Mouse (Mus musculus): ENCODE data around the gene Capn7. TPM values are rescaled to one million over a fixed set of nuclear protein-coding genes. Genes with fewer than 3 reads are reported as not detected.
A peak's percentile ranks its signal among the peaks of the same experiment; 100 is the strongest.

Gene Capn7
- polyA plus RNA-seq, 1 experiment from 2014 or later: 38.9 TPM

- H3K9me3 ChIP-seq: no peaks in the 10 kb centered on the region
- H3K27ac ChIP-seq: peak overlapping the region; percentile 41; the same call in 1 of the 2 replicates
- H3K9ac ChIP-seq (replicated peaks): no peak overlapping the region
- H3K4me2 ChIP-seq: no peak overlapping the region
- WGBS: 46% methylated on average over 10 of the region's 10 CpGs
- H3K36me3 ChIP-seq: peaks cover 30% of the 10 kb centered on the region
- H3K27me3 ChIP-seq: no peaks in the 10 kb centered on the region
- H3K4me3 ChIP-seq (replicated peaks): no peak overlapping the region
- H3K4me1 ChIP-seq (replicated peaks): peaks cover 45% of the 10 kb centered on the region
- no peak for ATAC-seq (ENCODE audit: insufficient number of reproducible peaks, insufficient read depth, low FRiP score, low TSS enrichment, low read depth)
Observed at GRCm38 (mm10) chr14:31414235-31414966, 78.0 kb downstream of the Capn7 start.

GRCm38 (mm10) chr14:31414967-31415376, 78.5 kb downstream of the Capn7 start:
- WGBS: 50% methylated on average over 7 of the region's 7 CpGs
- H3K27ac ChIP-seq: no peak overlapping the region
- ATAC-seq (ENCODE audit: insufficient number of reproducible peaks, insufficient read depth, low FRiP score, low TSS enrichment, low read depth): no peak

GRCm38 (mm10) chr14:31416411-31416810, 80.0 kb downstream of the Capn7 start:
- no peaks in the 10 kb centered on the region for H3K9me3 ChIP-seq
- no peak for ATAC-seq (ENCODE audit: insufficient number of reproducible peaks, insufficient read depth, low FRiP score, low TSS enrichment, low read depth)
- WGBS: 84% methylated on average over 3 of the region's 3 CpGs
- no peak overlapping the region for H3K9ac ChIP-seq (replicated peaks)
- H3K4me2 ChIP-seq: no peak overlapping the region
- peaks cover 11% of the 10 kb centered on the region for H3K36me3 ChIP-seq
- no peak overlapping the region for H3K4me3 ChIP-seq (replicated peaks)
- H3K4me1 ChIP-seq (replicated peaks): peaks cover 50% of the 10 kb centered on the region
- H3K27ac ChIP-seq: no peak overlapping the region
- no peaks in the 10 kb centered on the region for H3K27me3 ChIP-seq

More at GRCm38 (mm10) chr14:31414967-31415376, 78.5 kb downstream of the Capn7 start:
- H3K9me3 ChIP-seq: no peaks in the 10 kb centered on the region
- no peak overlapping the region for H3K4me2 ChIP-seq
- no peaks in the 10 kb centered on the region for H3K27me3 ChIP-seq
- H3K4me3 ChIP-seq (replicated peaks): no peak overlapping the region
- peaks cover 45% of the 10 kb centered on the region for H3K4me1 ChIP-seq (replicated peaks)
- H3K36me3 ChIP-seq: peaks cover 25% of the 10 kb centered on the region
- no peak overlapping the region for H3K9ac ChIP-seq (replicated peaks)

GRCm38 (mm10) chr14:31416835-31417549, 80.6 kb downstream of the Capn7 start:
- Histone ChIP-seq H3K4me1 (replicated peaks) (peaks cover 49% of the 10 kb centered on the region), H3K4me2 (no peak overlapping the region), H3K27ac (peak overlapping the region; percentile 31; the same call in 1 of the 2 replicates), H3K27me3 (no peaks in the 10 kb centered on the region), H3K9me3 (no peaks in the 10 kb centered on the region), H3K9ac (replicated peaks) (no peak overlapping the region), H3K36me3 (peaks cover 17% of the 10 kb centered on the region), H3K4me3 (replicated peaks) (no peak overlapping the region)
- 66% methylated on average over 16 of the region's 16 CpGs for WGBS
- no peak for ATAC-seq (ENCODE audit: insufficient number of reproducible peaks, insufficient read depth, low FRiP score, low TSS enrichment, low read depth)

- no peak overlapping the region for H3K27ac ChIP-seq
- no peaks in the 10 kb centered on the region for H3K9me3 ChIP-seq
- peaks cover 28% of the 10 kb centered on the region for H3K36me3 ChIP-seq
- no peak for ATAC-seq (ENCODE audit: insufficient number of reproducible peaks, insufficient read depth, low FRiP score, low TSS enrichment, low read depth)
- H3K4me1 ChIP-seq (replicated peaks): peaks cover 37% of the 10 kb centered on the region
- no peaks in the 10 kb centered on the region for H3K27me3 ChIP-seq
- no peak overlapping the region for H3K9ac ChIP-seq (replicated peaks)
- 65% methylated on average over 4 of the region's 4 CpGs for WGBS
- no peak overlapping the region for H3K4me2 ChIP-seq
- H3K4me3 ChIP-seq (replicated peaks): no peak overlapping the region
Observed at GRCm38 (mm10) chr14:31419279-31419678, 82.8 kb downstream of the Capn7 start.

- Histone ChIP-seq H3K4me2 (no peak overlapping the region), H3K27me3 (no peaks in the 10 kb centered on the region), H3K4me1 (replicated peaks) (peaks cover 28% of the 10 kb centered on the region), H3K9me3 (no peaks in the 10 kb centered on the region), H3K36me3 (peaks cover 31% of the 10 kb centered on the region), H3K9ac (replicated peaks) (no peak overlapping the region), H3K27ac (no peak overlapping the region), H3K4me3 (replicated peaks) (no peak overlapping the region)
- ATAC-seq (ENCODE audit: insufficient number of reproducible peaks, insufficient read depth, low FRiP score, low TSS enrichment, low read depth): no peak
- 90% methylated on average over 8 of the region's 8 CpGs for WGBS
Observed at GRCm38 (mm10) chr14:31420135-31420534, 83.7 kb downstream of the Capn7 start.

- WGBS: 86% methylated on average over 7 of the region's 7 CpGs
- no peak overlapping the region for H3K9ac ChIP-seq (replicated peaks)
- no peak overlapping the region for H3K27ac ChIP-seq
- H3K4me2 ChIP-seq: no peak overlapping the region
- no peak for ATAC-seq (ENCODE audit: insufficient number of reproducible peaks, insufficient read depth, low FRiP score, low TSS enrichment, low read depth)
- H3K36me3 ChIP-seq: peaks cover 35% of the 10 kb centered on the region
- H3K4me3 ChIP-seq (replicated peaks): no peak overlapping the region
- no peaks in the 10 kb centered on the region for H3K27me3 ChIP-seq
- H3K4me1 ChIP-seq (replicated peaks): peaks cover 24% of the 10 kb centered on the region; the same call in 1 of the 2 replicates
- H3K9me3 ChIP-seq: peaks cover 3% of the 10 kb centered on the region
Observed at GRCm38 (mm10) chr14:31420562-31420961, 84.1 kb downstream of the Capn7 start.

- peaks cover 7% of the 10 kb centered on the region for H3K9me3 ChIP-seq
- H3K4me2 ChIP-seq: no peak overlapping the region
- H3K4me3 ChIP-seq (replicated peaks): no peak overlapping the region
- H3K4me1 ChIP-seq (replicated peaks): peaks cover 24% of the 10 kb centered on the region; the same call in 1 of the 2 replicates
- no peaks in the 10 kb centered on the region for H3K27me3 ChIP-seq
- H3K27ac ChIP-seq: no peak overlapping the region
- no peak overlapping the region for H3K9ac ChIP-seq (replicated peaks)
- WGBS: 81% methylated on average over 7 of the region's 7 CpGs
- H3K36me3 ChIP-seq: peaks cover 37% of the 10 kb centered on the region
- no peak for ATAC-seq (ENCODE audit: insufficient number of reproducible peaks, insufficient read depth, low FRiP score, low TSS enrichment, low read depth)
Observed at GRCm38 (mm10) chr14:31420985-31421384, 84.5 kb downstream of the Capn7 start.

Other genes starting within 250 kb of the Capn7 start
- gene Smim4, start 207.7 kb upstream of the Capn7 start, polyA plus RNA-seq (2016; fragmentation: Nextera tagmentation; extraction: Ambion mirVana): 59.6 and 65.7 TPM in 2 replicates
- 485 and 500 TPM in 2 replicates for gene Nt5dc2, start 205.6 kb upstream of the Capn7 start, polyA plus RNA-seq (2016; fragmentation: Nextera tagmentation; extraction: Ambion mirVana)
- gene Stab1, start 168.0 kb upstream of the Capn7 start, polyA plus RNA-seq (2016; fragmentation: Nextera tagmentation; extraction: Ambion mirVana): 14.9 and 18.0 TPM in 2 replicates
- 140 and 161 TPM in 2 replicates for gene Tnnc1, start 128.3 kb upstream of the Capn7 start, polyA plus RNA-seq (2016; fragmentation: Nextera tagmentation; extraction: Ambion mirVana)
- gene Nisch, start 119.7 kb upstream of the Capn7 start, polyA plus RNA-seq (2016; fragmentation: Nextera tagmentation; extraction: Ambion mirVana): 507 and 522 TPM in 2 replicates
- gene Sema3g, start 118.8 kb upstream of the Capn7 start, polyA plus RNA-seq (2016; fragmentation: Nextera tagmentation; extraction: Ambion mirVana): 0.58 and 0.84 TPM in 2 replicates
- 13.5 and 14.1 TPM in 2 replicates for gene Phf7, start 85.3 kb upstream of the Capn7 start, polyA plus RNA-seq (2016; fragmentation: Nextera tagmentation; extraction: Ambion mirVana)
- 106 and 118 TPM in 2 replicates for gene Bap1, start 85.2 kb upstream of the Capn7 start, polyA plus RNA-seq (2016; fragmentation: Nextera tagmentation; extraction: Ambion mirVana)
- 7.7 and 9.1 TPM in 2 replicates for gene Dnah1, start 12.7 kb upstream of the Capn7 start, polyA plus RNA-seq (2016; fragmentation: Nextera tagmentation; extraction: Ambion mirVana)
- gene Sh3bp5, start 99.4 kb downstream of the Capn7 start, polyA plus RNA-seq (2016; fragmentation: Nextera tagmentation; extraction: Ambion mirVana): 41.9 and 47.4 TPM in 2 replicates
- 29.4 and 30.1 TPM in 2 replicates for gene Eaf1, start 157.8 kb downstream of the Capn7 start, polyA plus RNA-seq (2016; fragmentation: Nextera tagmentation; extraction: Ambion mirVana)
- gene Mettl6, start 158.4 kb downstream of the Capn7 start, polyA plus RNA-seq (2016; fragmentation: Nextera tagmentation; extraction: Ambion mirVana): 85.1 and 89.2 TPM in 2 replicates

Data from limb, embryonic 12.5 days (tissue).